Mouse (Mus musculus) heart, postnatal 36 days (tissue): ENCODE measurements around the gene Rab6b. TPM values are rescaled to one million over a fixed set of nuclear protein-coding genes. Genes with fewer than 3 reads are reported as not detected.
"Not testable (repeated sequence)": the region's sequence is repeated elsewhere in the genome, so short reads cannot be mapped to it uniquely, and the experiment has no call there.

Source experiments
- DNase-seq, 2 experiments: peaks; one replicate each; pipeline ENCODE4 v3.0.0; 2021 to 2022
- intact Hi-C: fragments of 180-260 bp; cut with DNase I; formaldehyde crosslinking; loops from one replicate; pipeline ENCODE4 v1.15.1; 2025
- total RNA-seq, 2 experiments: library from RNA; stranded (reverse); gene quantifications; 2 replicates each; pipeline ENCODE4 v1.2.3; 2021

The Rab6b gene
- total RNA-seq, 2 experiments from 2014 or later: 1.1 to 1.4 TPM

DNA sequence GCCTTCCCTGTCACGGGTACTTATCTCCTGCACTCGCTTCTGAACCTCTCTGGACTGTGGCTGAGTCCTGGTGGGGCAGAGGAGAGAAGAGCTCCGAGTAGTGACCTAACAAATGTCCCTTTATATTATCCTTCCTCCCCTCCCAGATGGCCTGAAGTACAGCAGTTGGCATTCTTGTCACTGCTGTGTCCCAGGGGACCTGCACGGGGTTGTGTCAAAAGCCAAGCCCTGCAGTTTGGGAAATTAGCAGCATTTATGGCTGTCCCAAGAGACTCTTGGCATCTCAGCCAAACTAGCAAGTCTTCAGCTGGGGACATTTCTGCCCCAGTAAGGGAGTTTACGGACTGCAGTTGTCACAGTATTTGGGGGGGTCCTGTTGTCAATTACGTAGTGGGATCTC lies 27.9 kb downstream of the Rab6b start:
- intact Hi-C loops: no loop called here
- no peak for DNase-seq

DNA sequence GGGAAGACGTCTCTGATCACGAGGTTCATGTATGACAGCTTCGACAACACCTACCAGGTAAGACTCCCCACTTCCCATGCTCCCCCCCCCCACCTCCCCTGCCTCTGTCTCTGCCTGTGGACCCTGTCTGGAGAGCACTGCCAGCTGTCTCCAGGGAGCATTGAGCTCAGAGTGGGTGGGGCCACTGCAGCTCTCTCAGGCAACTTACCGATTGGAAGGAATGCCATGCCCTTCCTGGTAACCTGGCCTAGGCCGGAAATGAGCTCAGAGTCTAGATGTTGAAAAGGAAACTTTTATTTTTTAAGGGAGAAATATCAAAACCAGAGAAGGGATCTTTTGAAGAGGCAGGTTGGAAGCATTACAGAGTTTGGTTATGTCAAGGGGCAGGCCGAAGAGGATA lies 28.8 kb downstream of the Rab6b start:
- intact Hi-C loops: no loop called here
- no peak for DNase-seq

DNA sequence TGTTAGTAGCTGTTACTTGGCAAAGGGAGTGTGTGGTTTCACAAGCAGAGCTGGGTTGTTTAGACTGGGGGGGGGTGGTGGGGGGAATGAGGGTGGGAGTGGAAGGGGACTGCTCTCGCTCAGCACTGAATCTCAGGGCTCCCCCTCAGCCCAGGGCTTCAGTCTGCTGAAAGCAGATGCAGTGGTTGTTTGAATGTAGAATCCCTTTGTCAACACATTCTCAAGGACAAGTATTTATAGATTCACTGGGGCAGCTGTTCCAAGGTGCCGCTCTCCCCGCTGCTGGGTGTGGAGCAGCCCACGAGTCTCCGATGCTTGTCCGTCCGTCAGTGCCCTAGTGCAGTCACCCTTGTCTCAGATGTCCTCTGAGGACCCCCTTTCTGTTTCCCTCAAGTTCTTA lies 29.7 kb downstream of the Rab6b start:
- intact Hi-C loops: no loop called here
- DNase-seq: no peak

DNA sequence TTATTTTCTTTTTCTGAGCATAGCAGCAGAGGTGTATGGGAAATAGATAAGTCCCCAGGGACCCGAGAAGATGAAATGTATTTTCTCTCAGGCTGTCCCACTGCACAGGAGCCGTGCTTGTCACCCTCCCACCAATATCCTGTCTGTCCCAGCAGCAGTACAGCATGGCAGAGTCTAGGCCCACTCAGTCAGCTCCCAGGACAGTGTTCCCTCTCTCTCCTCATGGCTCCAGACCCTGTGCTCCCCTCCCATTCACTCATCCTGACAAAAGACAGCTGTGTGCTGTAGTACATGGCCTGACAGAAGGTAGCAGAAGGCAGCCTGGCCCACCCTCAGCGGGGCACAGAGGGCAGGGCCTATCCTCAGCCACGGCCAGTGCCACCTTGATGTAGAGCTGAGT lies 32.3 kb downstream of the Rab6b start:
- no peak for DNase-seq
- intact Hi-C loops: no loop called here

DNA sequence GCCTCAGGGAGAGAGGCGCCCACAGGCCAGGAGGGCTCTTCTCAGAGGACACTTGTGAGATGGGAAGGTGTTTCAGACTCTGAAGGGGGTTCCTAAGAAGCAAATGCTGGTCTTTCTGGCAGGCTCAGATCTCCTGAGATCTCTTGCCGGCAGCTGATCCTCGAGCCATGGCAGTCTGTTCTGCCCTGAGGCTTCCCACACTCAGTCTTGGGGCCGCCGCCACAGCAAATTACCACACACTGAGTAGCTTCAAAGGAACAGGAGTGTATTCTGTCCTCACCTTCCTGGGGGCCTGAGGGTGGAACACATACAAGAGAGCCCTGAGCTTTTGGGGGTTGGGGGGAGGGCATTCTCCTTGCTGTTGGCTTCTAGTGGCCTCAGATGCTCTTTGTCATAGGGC lies 33.8 kb downstream of the Rab6b start:
- no peak for DNase-seq
- intact Hi-C loops: no loop called here

DNA sequence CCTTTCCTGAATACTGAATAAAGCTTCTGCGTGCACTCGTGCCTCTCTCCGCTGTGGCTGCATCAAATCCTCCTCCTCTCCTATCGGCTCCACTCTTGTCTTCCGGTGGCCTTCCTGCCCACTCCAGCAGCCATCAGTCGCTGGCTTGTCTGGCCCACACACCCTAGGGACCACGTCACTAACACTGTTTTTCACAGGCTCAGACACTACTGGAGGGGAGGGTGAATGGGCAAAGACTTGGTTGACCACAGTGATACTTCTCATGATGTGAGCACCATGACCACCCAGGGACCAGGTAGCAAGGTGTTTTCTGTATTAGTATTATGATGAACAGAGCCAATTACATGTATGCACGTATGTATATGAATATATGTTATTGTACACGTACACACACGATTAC lies 34.7 kb downstream of the Rab6b start:
- intact Hi-C loops: no loop called here
- no peak for DNase-seq

DNA sequence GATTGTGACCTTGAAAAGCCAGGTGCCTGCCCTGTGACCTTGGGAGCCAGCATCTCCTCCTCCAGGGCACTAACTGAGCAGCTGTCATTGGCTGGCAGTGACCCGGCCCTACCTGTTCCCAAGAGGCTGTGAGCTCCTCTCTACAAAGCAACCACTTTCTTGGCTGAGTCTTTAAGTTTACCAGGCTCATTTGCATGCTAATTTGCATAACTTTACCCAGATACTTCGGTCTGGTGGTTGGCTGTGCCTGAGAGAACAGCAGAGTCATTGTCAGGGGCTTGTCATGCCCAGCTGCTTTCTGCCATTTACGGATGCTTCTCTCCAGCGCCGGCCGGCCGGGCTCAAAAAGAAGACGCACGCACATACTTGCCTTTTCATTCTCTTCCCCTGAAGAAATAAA lies 35.1 kb downstream of the Rab6b start:
- no peak for DNase-seq
- intact Hi-C loops: no loop called here

DNA sequence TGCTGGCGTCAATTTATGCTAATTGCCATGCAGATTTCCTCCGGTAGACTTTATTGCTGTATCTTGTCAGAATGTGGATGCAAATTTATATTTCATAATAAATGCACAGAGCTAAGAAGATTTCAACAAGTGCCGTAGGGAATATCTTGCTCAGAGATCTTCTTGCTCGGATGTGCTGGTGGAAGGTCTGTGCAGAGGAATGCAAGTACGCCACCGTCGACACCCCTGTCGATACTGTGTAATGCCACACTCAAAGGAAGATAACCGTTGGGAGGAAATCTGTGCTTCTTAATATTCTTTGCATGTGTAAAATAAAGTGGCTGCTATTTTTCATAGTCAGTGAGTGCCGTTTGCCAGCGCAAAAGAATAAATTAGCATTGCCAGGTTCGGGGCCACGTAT lies 35.5 kb downstream of the Rab6b start:
- no peak for DNase-seq
- intact Hi-C loops: no loop called here

DNA sequence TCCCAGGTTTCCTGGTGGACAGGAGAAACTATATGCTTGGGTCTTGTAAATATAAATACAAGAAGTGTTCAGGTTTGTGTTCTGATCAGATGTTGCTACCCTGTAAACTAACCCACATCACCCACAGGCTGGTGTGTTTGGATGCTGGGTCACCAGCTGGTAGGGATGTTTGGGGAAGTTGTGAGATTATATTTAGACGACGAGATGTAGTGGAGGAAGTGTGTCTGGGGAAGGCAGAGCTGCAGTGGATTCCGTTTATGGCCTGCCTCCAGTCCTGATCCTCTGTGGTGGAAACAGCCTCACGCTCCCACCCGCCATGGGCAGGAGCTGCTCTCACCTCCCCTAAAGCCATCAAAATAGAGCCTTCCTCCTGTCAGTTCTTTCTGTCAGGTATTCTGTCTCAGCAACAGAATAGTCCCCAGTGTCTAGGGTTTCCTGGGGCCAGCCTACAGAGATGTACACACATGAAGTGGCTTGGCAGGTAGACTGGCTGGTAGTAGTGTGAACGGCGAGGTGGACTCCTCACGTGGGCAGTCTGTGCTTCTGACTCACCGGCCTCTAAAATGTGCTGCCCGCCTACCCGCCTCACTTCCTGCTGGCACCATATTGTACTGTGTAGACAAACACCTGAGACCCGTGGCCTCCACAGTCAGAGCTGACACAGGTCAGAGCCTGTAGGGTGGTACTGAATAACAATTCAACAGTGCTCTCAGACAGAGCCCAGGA lies 37.6 kb downstream of the Rab6b start:
- intact Hi-C loops: no loop called here
- DNase-seq: no peak

DNA sequence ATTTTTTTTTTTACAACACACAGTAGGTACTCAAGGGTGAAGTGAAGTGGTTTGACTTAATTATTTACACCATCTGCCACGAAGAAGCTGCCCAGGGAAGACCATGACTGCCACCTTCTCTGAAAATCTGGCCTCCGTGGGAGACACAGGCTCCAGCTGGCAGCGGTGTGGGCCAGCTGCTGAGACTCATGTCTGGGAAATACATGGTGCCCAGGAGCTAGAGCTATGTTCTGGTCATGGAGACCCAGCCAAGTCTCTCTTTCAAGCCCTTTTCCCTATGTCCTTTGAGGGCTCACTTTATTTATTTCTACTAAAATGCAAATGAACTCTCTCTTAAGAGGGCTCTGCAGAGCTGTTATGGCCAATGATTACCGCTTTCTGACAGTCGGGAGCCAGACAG lies 41.7 kb downstream of the Rab6b start:
- intact Hi-C loops: no loop called here
- no peak for DNase-seq

DNA sequence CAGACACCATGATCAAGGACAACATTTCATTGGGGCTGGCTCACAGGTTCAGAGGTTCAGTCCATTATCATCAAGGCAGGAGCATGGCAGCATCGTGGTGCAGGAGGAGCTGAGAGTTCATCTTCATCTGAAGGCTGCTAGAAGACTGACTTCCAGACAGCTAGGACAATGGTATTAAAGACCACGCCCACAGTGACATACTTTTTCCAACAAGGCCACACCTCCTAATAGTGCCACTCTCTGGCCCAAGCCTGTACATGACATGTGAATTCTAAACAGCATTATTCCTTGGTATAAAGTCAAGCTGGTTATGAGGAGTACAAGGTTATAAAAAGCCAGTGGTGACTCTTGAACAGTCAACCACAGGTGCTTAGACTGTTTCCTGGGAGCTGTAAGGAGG lies 43.0 kb downstream of the Rab6b start:
- intact Hi-C loops: no loop called here
- no peak for DNase-seq

DNA sequence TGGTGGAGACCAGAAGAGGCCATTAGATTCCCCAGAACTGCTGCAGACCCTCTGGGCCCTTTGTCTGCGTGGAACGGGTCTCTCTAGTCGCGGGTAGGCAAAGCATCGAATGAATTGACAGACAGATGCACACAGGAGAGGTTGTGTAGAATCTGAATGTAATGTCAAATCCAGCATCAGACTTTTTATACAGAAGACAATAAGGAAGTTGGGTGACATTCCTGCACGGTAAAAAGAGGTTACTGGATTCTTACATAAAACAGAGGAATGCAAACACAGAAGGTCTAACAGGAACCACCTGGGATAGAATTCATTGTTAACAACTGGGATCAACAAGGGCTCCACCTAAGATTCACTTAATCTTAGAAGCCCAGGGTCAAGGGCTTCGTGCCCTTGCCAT lies 43.6 kb downstream of the Rab6b start:
- DNase-seq, intact Hi-C loops: not testable (repeated sequence)

DNA sequence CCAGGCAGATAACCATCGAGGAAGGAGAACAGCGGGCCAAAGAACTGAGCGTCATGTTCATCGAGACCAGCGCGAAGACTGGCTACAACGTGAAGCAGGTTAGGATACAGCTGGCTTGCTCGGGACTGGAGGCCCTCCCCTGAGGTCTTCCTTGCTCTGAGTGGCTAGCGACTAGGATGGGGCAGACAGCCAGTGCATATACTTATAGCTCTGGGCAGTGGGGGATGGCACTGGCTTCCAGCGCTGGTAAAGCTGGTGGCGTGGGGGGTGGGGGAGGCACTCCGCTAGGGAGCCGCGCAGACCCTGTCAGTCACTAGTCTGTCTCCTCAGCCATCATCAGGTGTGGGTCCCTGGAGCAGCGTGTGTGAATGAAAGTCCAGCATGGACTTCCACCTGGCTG lies 52.2 kb downstream of the Rab6b start:
- intact Hi-C loops: no loop called here
- no peak for DNase-seq

DNA sequence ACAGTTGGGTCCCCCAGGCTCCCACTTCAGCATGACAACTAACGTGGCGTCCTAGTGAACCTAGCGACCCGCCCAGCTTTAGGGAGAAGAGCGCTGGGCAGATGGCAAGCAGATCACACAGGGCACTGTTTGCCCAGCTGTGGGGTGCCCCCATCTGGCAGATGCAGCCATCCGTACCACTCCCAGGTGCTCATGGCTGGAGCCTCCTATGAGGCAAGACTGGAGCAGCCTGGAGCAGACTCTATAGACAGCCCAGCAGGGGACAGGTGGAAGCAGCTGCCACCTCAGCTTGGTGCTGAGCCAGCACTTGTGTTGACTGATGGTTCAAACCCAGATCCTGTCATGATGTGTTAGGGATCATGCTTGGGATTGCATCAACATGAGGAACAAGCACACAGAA lies 56.5 kb downstream of the Rab6b start:
- DNase-seq: no peak
- intact Hi-C loops: no loop called here

DNA sequence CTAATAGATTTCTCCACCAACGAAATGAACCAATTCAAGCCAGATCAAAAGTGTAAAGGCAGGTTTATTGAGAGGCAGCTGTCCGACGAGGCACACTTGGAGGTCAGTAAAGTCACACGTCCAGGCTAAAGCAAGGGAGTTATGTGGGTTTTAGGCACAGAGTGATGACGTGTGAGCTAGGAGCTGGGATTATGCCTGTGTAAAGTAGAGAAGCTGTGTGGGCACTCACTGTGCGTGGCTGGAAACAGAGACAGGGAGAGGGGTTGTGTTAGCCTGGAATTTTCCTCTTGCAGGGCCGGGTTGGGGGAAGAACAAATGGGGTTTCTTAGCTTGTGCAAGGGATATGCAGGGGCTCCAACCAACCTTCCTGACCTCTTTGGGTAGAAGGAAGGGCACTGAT lies 57.2 kb downstream of the Rab6b start:
- intact Hi-C loops: no loop called here
- no peak for DNase-seq

DNA sequence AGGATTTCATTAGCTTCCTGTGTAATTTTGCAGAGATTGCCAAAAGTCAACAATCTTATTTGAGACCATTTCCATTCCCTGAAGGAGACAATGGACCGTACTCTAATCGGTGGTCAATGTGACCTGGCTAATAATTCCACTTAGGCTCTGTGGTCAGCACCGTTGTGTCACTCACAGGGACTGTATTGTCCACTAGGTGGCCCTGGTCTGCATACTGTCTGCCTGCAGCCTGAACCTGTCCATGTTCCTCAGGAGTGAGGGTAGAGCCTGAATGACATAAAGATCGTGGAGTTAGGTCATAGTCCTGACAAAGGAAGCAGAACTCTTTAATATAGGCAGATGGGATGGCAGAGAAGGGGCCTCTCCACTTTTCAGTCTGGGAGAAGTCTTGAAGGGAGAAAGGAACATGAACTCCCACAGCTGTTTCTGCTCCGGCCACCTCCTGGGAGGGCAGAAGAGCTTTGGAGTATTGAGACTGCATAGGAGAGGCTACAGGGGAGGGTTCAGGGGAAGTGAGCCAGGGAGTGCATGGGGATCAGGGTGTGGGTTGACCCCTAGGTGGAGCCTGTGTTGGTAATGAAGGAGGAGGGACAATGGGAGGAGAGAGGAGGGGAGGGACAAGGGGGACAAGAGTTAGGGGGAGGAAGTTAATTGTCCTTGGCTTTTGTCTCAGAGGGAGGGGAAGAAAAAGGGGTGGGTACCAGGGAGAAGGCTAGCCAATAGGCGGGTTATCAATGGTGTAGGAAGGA lies 63.4 kb downstream of the Rab6b start:
- peak in 1 of 2 experiments; percentile 11 for DNase-seq
- intact Hi-C loops: loop anchor here (5.0 kb wide), 1 partner anchor 83 kb away; no protein-coding TSS in a partner anchor

DNA sequence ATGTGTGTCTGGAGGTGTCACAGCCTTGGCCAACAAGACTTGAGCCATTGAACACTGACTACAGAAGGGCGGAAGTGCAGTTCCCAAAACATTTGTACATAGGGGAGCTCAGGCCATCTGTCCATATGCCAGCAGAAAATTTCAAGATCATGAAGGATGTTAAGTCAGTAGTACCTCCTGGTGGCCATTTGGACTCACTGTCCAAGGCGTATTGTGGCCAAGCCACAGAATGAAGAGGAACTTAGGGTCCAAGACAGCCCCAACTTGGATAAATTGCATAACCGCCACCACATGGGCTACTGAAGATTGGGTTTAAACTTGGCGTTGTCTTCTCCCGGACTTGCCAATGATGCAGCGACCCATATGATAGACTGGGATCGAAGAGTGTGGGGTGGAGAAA lies 64.1 kb downstream of the Rab6b start:
- intact Hi-C loops: no loop called here

DNA sequence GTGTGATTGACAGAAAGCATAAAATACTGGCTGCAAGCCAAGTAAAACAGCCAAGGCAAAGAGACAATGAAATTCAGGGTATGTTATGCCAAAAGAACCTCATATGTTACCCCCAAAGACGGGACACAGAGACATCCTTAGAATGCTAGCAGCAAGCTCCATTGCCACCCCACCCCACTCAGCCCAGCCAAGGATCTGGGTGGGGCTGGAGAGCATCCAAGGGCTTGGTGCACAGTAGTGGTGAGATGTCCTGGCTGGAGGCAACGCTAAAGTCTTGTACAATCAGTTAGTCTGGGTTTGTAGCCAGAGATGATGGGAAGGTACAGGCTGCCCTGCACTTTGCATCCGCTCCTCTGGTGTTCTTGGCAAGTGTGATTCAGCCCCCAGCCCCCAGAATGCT lies 68.7 kb downstream of the Rab6b start:
- intact Hi-C loops: no loop called here
- peak; percentile 65 to 70 for DNase-seq

More for the DNA sequence above, 64.1 kb downstream of the Rab6b start:
- DNase-seq: no peak

DNA sequence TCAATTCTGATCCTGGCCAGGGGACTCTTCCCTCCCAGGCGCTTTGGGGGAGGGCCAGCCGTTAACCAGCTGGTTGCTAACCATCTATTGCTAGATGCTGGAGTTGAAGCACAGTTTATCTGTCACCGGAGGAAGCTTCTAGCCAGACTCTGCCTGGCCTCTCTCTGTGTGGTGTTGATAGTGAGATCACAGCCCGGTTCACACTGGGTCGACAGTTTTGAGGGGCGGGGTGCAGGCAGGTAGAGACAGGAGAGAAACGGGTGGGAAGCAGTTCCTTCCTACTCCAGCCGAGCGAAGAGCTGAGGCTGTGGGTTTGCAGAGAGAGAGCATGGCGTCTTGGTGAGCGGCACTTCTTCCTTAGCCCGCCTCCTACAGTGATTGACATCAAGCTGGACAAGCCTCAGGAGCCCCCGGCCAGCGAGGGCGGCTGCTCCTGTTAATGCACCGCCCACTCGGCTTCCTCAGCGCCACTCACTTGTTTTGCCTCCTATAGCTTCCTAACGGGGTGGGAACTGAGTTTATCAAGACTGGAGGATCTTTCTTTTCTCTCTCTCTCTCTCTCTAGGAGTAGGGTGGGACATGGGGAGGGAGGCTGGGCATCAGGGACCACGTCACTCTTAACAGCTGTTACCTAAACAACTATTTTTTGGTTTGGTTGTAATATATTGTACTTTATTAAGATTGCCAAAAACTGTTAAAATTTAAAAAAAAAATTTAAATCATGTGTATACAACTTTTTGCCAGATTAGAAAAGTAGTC lies 69.4 kb downstream of the Rab6b start:
- DNase-seq: peak; percentile 67 to 73
- intact Hi-C loops: no loop called here

DNA sequence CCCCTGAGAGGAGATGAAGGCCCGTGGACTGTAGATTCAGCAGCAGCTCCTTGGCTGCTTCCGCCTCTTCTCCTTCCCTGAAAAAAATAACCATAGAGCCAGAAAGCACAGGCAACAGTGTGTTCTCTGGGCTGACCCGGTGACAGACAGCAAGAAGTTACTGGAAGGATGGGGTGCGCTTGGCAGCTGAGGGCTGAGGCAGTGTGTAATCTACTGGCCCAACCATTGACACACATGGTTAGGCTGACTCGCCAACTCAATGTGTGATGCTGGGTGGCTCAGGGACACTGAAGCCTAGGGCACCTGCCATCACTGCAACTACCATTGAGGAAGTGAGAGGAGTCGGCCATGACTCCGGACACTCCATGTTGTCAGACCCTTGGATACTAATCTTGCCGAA lies 70.3 kb downstream of the Rab6b start:
- intact Hi-C loops: no loop called here
- DNase-seq: no peak

DNA sequence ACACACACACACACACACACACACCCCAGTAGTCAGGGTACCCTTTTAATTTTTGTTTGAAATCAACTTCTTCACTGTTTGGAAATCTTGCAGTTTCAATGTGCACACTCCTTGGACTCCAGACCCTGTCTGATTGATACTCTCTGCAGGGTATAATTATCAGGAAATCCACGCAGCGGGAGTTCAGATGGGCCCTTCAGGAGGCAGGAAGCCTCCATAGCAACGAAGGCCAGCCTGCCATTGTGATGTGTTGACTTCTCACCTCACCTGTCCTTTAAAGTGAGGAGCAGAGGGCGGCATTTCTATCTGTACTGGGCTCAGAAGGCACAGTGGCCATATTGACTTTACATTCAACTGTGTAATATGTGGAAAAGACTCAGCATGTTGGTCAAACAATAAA lies 73.3 kb downstream of the Rab6b start:
- DNase-seq: no peak
- intact Hi-C loops: no loop called here

DNA sequence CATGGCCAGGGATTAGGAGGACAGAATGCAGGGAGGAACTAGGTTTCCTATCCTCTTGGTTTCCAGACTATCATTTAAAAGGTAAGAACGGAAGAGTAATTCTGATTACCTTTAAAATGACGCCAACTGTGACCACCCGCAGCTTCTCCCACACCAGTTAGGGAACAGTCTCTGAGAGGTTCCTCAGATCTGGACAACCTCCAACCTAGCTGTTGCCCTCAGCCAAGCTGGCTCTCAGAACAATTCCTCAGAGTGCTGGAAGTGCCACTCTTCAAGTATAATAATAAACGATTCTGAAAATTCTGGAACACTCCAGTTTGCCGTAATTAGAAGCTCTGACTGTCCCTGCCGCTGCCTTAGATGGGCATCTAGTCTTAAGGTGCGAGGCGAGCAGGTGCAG lies 74.4 kb downstream of the Rab6b start:
- intact Hi-C loops: no loop called here
- no peak for DNase-seq
